Mouse (Mus musculus): ENCODE results near the gene Vars. TPM values are rescaled to one million over a fixed set of nuclear protein-coding genes. Genes with fewer than 3 reads are reported as not detected.

Gene Vars
- polyA plus RNA-seq, 1 experiment = 127 TPM

- no peak for DNase-seq (ENCODE audit: low read depth)
Measured at GRCm38 (mm10) chr17:35048149-35048931, 47.6 kb downstream of the Vars start.

- no peak for DNase-seq (ENCODE audit: low read depth)
Measured at GRCm38 (mm10) chr17:35048932-35049440, 48.2 kb downstream of the Vars start.

GRCm38 (mm10) chr17:35049561-35050016, 48.8 kb downstream of the Vars start, which contains the start of gene Clic1:
Clic1 (plus strand) TSS chr17:35049966.
- no peak for DNase-seq (ENCODE audit: low read depth)

GRCm38 (mm10) chr17:35050126-35050750, 49.5 kb downstream of the Vars start:
- no peak for DNase-seq (ENCODE audit: low read depth)

- no peak for DNase-seq (ENCODE audit: low read depth)
Measured at GRCm38 (mm10) chr17:35051156-35052086, 50.6 kb downstream of the Vars start.

GRCm38 (mm10) chr17:35052271-35052798, 51.5 kb downstream of the Vars start:
- no peak for DNase-seq (ENCODE audit: low read depth)

- DNase-seq (ENCODE audit: low read depth) = no peak
Measured at GRCm38 (mm10) chr17:35055691-35056495, 55.1 kb downstream of the Vars start.

- DNase-seq (ENCODE audit: low read depth) = no peak
Measured at GRCm38 (mm10) chr17:35057090-35057489, 56.3 kb downstream of the Vars start.

GRCm38 (mm10) chr17:35058316-35058715, 57.5 kb downstream of the Vars start:
- DNase-seq (ENCODE audit: low read depth) = no peak

GRCm38 (mm10) chr17:35058911-35059892, 58.4 kb downstream of the Vars start, which contains the start of gene Ddah2:
Ddah2 (plus strand) TSS chr17:35059035.
- DNase-seq (ENCODE audit: low read depth) = no peak

- DNase-seq (ENCODE audit: low read depth) = no peak
Measured at GRCm38 (mm10) chr17:35060071-35060470, 59.3 kb downstream of the Vars start.

- no peak for DNase-seq (ENCODE audit: low read depth)
Measured at GRCm38 (mm10) chr17:35060737-35061297, 60.0 kb downstream of the Vars start.

GRCm38 (mm10) chr17:35061299-35061698, 60.5 kb downstream of the Vars start:
- DNase-seq (ENCODE audit: low read depth) = no peak

- no peak for DNase-seq (ENCODE audit: low read depth)
Measured at GRCm38 (mm10) chr17:35063466-35063865, 62.7 kb downstream of the Vars start.

- DNase-seq (ENCODE audit: low read depth) = no peak
Measured at GRCm38 (mm10) chr17:35064378-35064877, 63.6 kb downstream of the Vars start.

GRCm38 (mm10) chr17:35064951-35065947, 64.5 kb downstream of the Vars start, which contains the start of gene Ly6g6c:
Ly6g6c (plus strand) TSS chr17:35065388.
- peak; percentile 86 for DNase-seq (ENCODE audit: low read depth)
